Mouse (Mus musculus): ENCODE data around the gene Ndufb4. TPM values are rescaled to one million over a fixed set of nuclear protein-coding genes. Genes with fewer than 3 reads are reported as not detected.

Ndufb4 gene
- polyA plus RNA-seq, 1 experiment from 2014 or later: 59.0 TPM

- no peak overlapping the region for H3K4me2 ChIP-seq (ENCODE audit: low read depth, low read length)
- no peaks in the 10 kb centered on the region for H3K36me3 ChIP-seq (replicated peaks; ENCODE audit: control insufficient read depth, insufficient read depth, low read depth, low read length)
- 73% methylated on average over 4 of the region's 4 CpGs for WGBS
- H3K4me1 ChIP-seq (ENCODE audit: control insufficient read depth, insufficient read depth, low read length): no peaks in the 10 kb centered on the region
- no peak overlapping the region for H3K9ac ChIP-seq (replicated peaks; ENCODE audit: low read length)
- no peaks in the 10 kb centered on the region for H3K27me3 ChIP-seq (ENCODE audit: control insufficient read depth, insufficient read depth, low read length)
- no peaks in the 10 kb centered on the region for H3K9me3 ChIP-seq (replicated peaks; ENCODE audit: control insufficient read depth, low read length)
- DNase-seq (ENCODE audit: low spot score) (no peak), ATAC-seq (replicated peaks; ENCODE audit: insufficient number of reproducible peaks, low FRiP score, low TSS enrichment, low read depth) (no peak)
- no peak overlapping the region for H3K4me3 ChIP-seq (ENCODE audit: low read depth, low read length)
- H3K27ac ChIP-seq (replicated peaks; ENCODE audit: low read depth, low read length): no peak overlapping the region
Observed at GRCm38 (mm10) chr16:37626388-37626949, 27.8 kb downstream of the Ndufb4 start.

DNA sequence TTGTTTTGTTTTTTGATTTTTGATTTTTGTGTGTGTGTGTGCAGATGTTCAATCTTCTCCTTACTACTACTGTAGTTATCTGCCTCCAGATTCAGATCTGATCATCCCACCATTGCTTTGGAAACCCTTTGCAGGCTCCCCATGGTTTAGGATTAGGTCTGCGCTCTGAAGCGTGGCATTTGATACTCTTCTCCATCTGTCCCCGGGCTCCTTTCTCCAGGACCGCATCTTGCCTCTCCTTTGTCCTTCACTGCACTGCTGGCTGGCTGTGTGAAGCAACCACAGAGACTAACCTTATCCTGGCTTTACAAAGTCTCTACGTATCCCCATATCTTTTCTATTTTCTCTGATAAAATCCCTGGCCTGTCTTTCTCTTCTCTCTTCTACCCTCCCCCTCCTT lies 31.3 kb downstream of the Ndufb4 start:
- WGBS: 50% methylated on average over 5 of the region's 5 CpGs
- ATAC-seq (replicated peaks; ENCODE audit: insufficient number of reproducible peaks, low FRiP score, low TSS enrichment, low read depth): no peak
- Histone ChIP-seq H3K27ac (replicated peaks; ENCODE audit: low read depth, low read length) (no peak overlapping the region), H3K9ac (replicated peaks; ENCODE audit: low read length) (no peak overlapping the region), H3K4me1 (ENCODE audit: control insufficient read depth, insufficient read depth, low read length) (no peaks in the 10 kb centered on the region), H3K9me3 (replicated peaks; ENCODE audit: control insufficient read depth, low read length) (no peaks in the 10 kb centered on the region), H3K4me3 (ENCODE audit: low read depth, low read length) (no peak overlapping the region), H3K36me3 (replicated peaks; ENCODE audit: control insufficient read depth, insufficient read depth, low read depth, low read length) (no peaks in the 10 kb centered on the region), H3K27me3 (ENCODE audit: control insufficient read depth, insufficient read depth, low read length) (no peaks in the 10 kb centered on the region), H3K4me2 (ENCODE audit: low read depth, low read length) (no peak overlapping the region)
- DNase-seq (ENCODE audit: low spot score): no peak

DNA sequence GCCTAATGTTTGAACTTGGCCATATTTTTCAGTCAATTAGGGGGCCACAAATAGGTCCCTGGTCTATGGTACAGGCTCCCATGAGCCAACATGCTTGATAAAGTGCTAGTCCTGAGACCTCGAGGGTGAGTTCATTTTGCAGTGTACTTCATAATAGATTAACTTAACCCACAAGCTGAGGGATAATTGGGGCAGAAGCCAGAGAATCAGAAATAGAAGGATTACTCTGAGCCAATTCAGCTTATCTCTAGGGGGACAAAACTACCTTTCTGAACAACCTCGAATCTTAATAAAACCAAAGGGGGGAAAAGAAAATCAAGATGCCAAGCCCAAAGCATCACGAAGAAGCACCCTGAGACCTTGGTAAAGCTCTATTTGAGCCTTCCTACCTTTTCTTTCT lies 31.9 kb downstream of the Ndufb4 start:
- DNase-seq (ENCODE audit: low spot score) (no peak), ATAC-seq (replicated peaks; ENCODE audit: insufficient number of reproducible peaks, low FRiP score, low TSS enrichment, low read depth) (no peak)
- no peaks in the 10 kb centered on the region for H3K36me3 ChIP-seq (replicated peaks; ENCODE audit: control insufficient read depth, insufficient read depth, low read depth, low read length)
- H3K9ac ChIP-seq (replicated peaks; ENCODE audit: low read length): no peak overlapping the region
- WGBS: 80% methylated on average over 3 of the region's 3 CpGs
- no peaks in the 10 kb centered on the region for H3K9me3 ChIP-seq (replicated peaks; ENCODE audit: control insufficient read depth, low read length)
- H3K27me3 ChIP-seq (ENCODE audit: control insufficient read depth, insufficient read depth, low read length): no peaks in the 10 kb centered on the region
- H3K27ac ChIP-seq (replicated peaks; ENCODE audit: low read depth, low read length): no peak overlapping the region
- H3K4me2 ChIP-seq (ENCODE audit: low read depth, low read length): no peak overlapping the region
- no peaks in the 10 kb centered on the region for H3K4me1 ChIP-seq (ENCODE audit: control insufficient read depth, insufficient read depth, low read length)
- no peak overlapping the region for H3K4me3 ChIP-seq (ENCODE audit: low read depth, low read length)

GRCm38 (mm10) chr16:37617695-37618094 lies 36.6 kb downstream of the Ndufb4 start:
- no peak for DNase-seq (ENCODE audit: low spot score)
- Histone ChIP-seq H3K27me3 (ENCODE audit: control insufficient read depth, insufficient read depth, low read length) (no peaks in the 10 kb centered on the region), H3K4me1 (ENCODE audit: control insufficient read depth, insufficient read depth, low read length) (no peaks in the 10 kb centered on the region), H3K9ac (replicated peaks; ENCODE audit: low read length) (no peak overlapping the region; the same call in 1 of the 2 replicates), H3K27ac (replicated peaks; ENCODE audit: low read depth, low read length) (no peak overlapping the region), H3K4me2 (ENCODE audit: low read depth, low read length) (no peak overlapping the region), H3K4me3 (ENCODE audit: low read depth, low read length) (no peak overlapping the region), H3K36me3 (replicated peaks; ENCODE audit: control insufficient read depth, insufficient read depth, low read depth, low read length) (no peaks in the 10 kb centered on the region), H3K9me3 (replicated peaks; ENCODE audit: control insufficient read depth, low read length) (no peaks in the 10 kb centered on the region)
- no peak for ATAC-seq (replicated peaks; ENCODE audit: insufficient number of reproducible peaks, low FRiP score, low TSS enrichment, low read depth)
- WGBS: 35% methylated on average over 3 of the region's 3 CpGs

DNA sequence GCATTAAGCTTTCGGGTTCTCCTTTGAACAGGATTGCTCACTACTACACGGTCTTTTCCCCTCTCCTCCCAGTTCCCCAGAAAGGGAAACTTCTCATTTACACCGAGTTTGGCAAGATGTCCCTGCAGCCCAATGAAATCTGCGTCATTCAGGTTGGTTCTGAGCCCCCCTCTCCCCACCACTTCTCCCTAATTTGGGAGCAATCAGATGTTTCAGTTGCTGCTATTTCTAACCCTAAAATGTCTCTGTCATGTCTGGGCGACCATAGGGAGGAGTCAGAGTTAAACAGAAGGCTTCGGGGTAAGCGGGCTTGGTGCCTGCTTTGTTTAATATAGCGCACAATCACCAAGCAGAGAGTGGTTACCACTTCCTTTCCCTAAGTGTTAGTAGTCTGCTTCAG lies 38.1 kb downstream of the Ndufb4 start:
- no peak overlapping the region for H3K4me2 ChIP-seq (ENCODE audit: low read depth, low read length)
- H3K27ac ChIP-seq (replicated peaks; ENCODE audit: low read depth, low read length): no peak overlapping the region
- H3K36me3 ChIP-seq (replicated peaks; ENCODE audit: control insufficient read depth, insufficient read depth, low read depth, low read length): no peaks in the 10 kb centered on the region
- H3K9me3 ChIP-seq (replicated peaks; ENCODE audit: control insufficient read depth, low read length): no peaks in the 10 kb centered on the region
- 81% methylated on average over 8 of the region's 8 CpGs for WGBS
- no peaks in the 10 kb centered on the region for H3K4me1 ChIP-seq (ENCODE audit: control insufficient read depth, insufficient read depth, low read length)
- H3K9ac ChIP-seq (replicated peaks; ENCODE audit: low read length): no peak overlapping the region
- ATAC-seq (replicated peaks; ENCODE audit: insufficient number of reproducible peaks, low FRiP score, low TSS enrichment, low read depth) (no peak), DNase-seq (ENCODE audit: low spot score) (no peak)
- no peak overlapping the region for H3K4me3 ChIP-seq (ENCODE audit: low read depth, low read length)
- no peaks in the 10 kb centered on the region for H3K27me3 ChIP-seq (ENCODE audit: control insufficient read depth, insufficient read depth, low read length)

- H3K4me3 ChIP-seq (ENCODE audit: low read depth, low read length): no peak overlapping the region
- H3K9me3 ChIP-seq (replicated peaks; ENCODE audit: control insufficient read depth, low read length): no peaks in the 10 kb centered on the region
- no peak overlapping the region for H3K27ac ChIP-seq (replicated peaks; ENCODE audit: low read depth, low read length)
- no peak overlapping the region for H3K4me2 ChIP-seq (ENCODE audit: low read depth, low read length)
- 83% methylated on average over 8 of the region's 8 CpGs for WGBS
- H3K9ac ChIP-seq (replicated peaks; ENCODE audit: low read length): no peak overlapping the region
- no peaks in the 10 kb centered on the region for H3K4me1 ChIP-seq (ENCODE audit: control insufficient read depth, insufficient read depth, low read length)
- no peak for DNase-seq (ENCODE audit: low spot score)
- no peak for ATAC-seq (replicated peaks; ENCODE audit: insufficient number of reproducible peaks, low FRiP score, low TSS enrichment, low read depth)
- H3K27me3 ChIP-seq (ENCODE audit: control insufficient read depth, insufficient read depth, low read length): no peaks in the 10 kb centered on the region
- H3K36me3 ChIP-seq (replicated peaks; ENCODE audit: control insufficient read depth, insufficient read depth, low read depth, low read length): no peaks in the 10 kb centered on the region
Observed at GRCm38 (mm10) chr16:37615429-37615828, 38.8 kb downstream of the Ndufb4 start.

DNA sequence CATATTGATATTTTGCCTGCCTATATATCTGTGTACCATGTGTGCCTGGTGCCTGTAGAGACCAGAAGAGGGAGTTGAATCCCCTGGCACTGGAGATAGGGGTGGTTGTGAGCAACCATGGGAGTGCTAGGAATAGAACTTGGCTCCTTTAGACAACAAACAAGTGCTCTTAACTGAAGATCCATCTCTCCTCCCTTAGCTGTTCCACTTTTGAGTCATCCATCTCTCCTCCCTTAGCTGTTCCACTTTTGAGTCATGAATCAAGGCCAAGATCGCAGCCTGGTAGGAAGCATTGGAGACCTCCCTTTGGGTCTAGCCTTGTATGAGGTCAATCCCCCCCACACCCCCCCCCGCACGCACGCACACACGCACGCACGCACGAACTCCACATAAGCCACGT lies 39.7 kb downstream of the Ndufb4 start:
- 92% methylated on average over 9 of the region's 9 CpGs for WGBS
- H3K9ac ChIP-seq (replicated peaks; ENCODE audit: low read length): no peak overlapping the region
- DNase-seq (ENCODE audit: low spot score) (no peak), ATAC-seq (replicated peaks; ENCODE audit: insufficient number of reproducible peaks, low FRiP score, low TSS enrichment, low read depth) (no peak)
- H3K4me3 ChIP-seq (ENCODE audit: low read depth, low read length): no peak overlapping the region
- no peaks in the 10 kb centered on the region for H3K9me3 ChIP-seq (replicated peaks; ENCODE audit: control insufficient read depth, low read length)
- no peak overlapping the region for H3K27ac ChIP-seq (replicated peaks; ENCODE audit: low read depth, low read length)
- no peaks in the 10 kb centered on the region for H3K27me3 ChIP-seq (ENCODE audit: control insufficient read depth, insufficient read depth, low read length)
- H3K4me1 ChIP-seq (ENCODE audit: control insufficient read depth, insufficient read depth, low read length): no peaks in the 10 kb centered on the region
- no peaks in the 10 kb centered on the region for H3K36me3 ChIP-seq (replicated peaks; ENCODE audit: control insufficient read depth, insufficient read depth, low read depth, low read length)
- no peak overlapping the region for H3K4me2 ChIP-seq (ENCODE audit: low read depth, low read length)

- Histone ChIP-seq H3K27me3 (ENCODE audit: control insufficient read depth, insufficient read depth, low read length) (no peaks in the 10 kb centered on the region), H3K36me3 (replicated peaks; ENCODE audit: control insufficient read depth, insufficient read depth, low read depth, low read length) (no peaks in the 10 kb centered on the region), H3K9ac (replicated peaks; ENCODE audit: low read length) (no peak overlapping the region), H3K4me2 (ENCODE audit: low read depth, low read length) (no peak overlapping the region), H3K27ac (replicated peaks; ENCODE audit: low read depth, low read length) (no peak overlapping the region), H3K4me1 (ENCODE audit: control insufficient read depth, insufficient read depth, low read length) (no peaks in the 10 kb centered on the region), H3K4me3 (ENCODE audit: low read depth, low read length) (no peak overlapping the region), H3K9me3 (replicated peaks; ENCODE audit: control insufficient read depth, low read length) (no peaks in the 10 kb centered on the region)
- DNase-seq (ENCODE audit: low spot score) (no peak), ATAC-seq (replicated peaks; ENCODE audit: insufficient number of reproducible peaks, low FRiP score, low TSS enrichment, low read depth) (no peak)
- 87% methylated on average over 5 of the region's 5 CpGs for WGBS
Observed at GRCm38 (mm10) chr16:37612013-37612412, 42.2 kb downstream of the Ndufb4 start.
